Mouse (Mus musculus) midbrain, embryonic 11.5 days (tissue): ENCODE data around the gene Gimap7. TPM values are rescaled to one million over a fixed set of nuclear protein-coding genes. Genes with fewer than 3 reads are reported as not detected.

ENCODE experiments used
- ATAC-seq: fragments of 200-750 bp; cut with Nextera tagmentation; 2 replicates; pipeline ENCODE4 v1.8.0; 2017; ENCODE audit warnings: moderate TSS enrichment, moderate library complexity; ENCODE audit not compliant: low FRiP score
- DNase-seq: peaks from one replicate; pipeline ENCODE4 v3.0.0; 2015; ENCODE audit warnings: low spot score; ENCODE audit errors: missing footprints
- H3K27ac ChIP-seq: fragments of 300-500 bp; sonication (generic); 2 replicates; pipeline ENCODE4 v1.5.1; 2014; ENCODE audit warnings: low read depth, low read length
- H3K27me3 ChIP-seq: fragments of 300-500 bp; sonication (generic); 2 replicates; pipeline ENCODE4 v1.6.1; 2014; ENCODE audit warnings: mild to moderate bottlenecking, low read length, moderate library complexity, mixed read lengths; ENCODE audit not compliant: control insufficient read depth, insufficient read depth
- H3K36me3 ChIP-seq: fragments of 300-500 bp; sonication (generic); 2 replicates; pipeline ENCODE4 v1.6.1; 2014; ENCODE audit warnings: mild to moderate bottlenecking, low read length, moderate library complexity, mixed read lengths; ENCODE audit not compliant: control insufficient read depth, insufficient read depth
- H3K4me1 ChIP-seq: fragments of 300-500 bp; sonication (generic); 2 replicates; pipeline ENCODE4 v1.6.1; 2014; ENCODE audit warnings: low read length; ENCODE audit not compliant: control insufficient read depth, insufficient read depth
- H3K4me2 ChIP-seq: fragments of 300-500 bp; sonication (generic); 2 replicates; pipeline ENCODE4 v1.6.1; 2014; ENCODE audit warnings: mild to moderate bottlenecking, moderate library complexity
- H3K4me3 ChIP-seq: fragments of 300-500 bp; sonication (generic); 2 replicates; pipeline ENCODE4 v1.5.1; 2014; ENCODE audit warnings: low read depth, low read length
- H3K9ac ChIP-seq: fragments of 300-500 bp; sonication (generic); 2 replicates; pipeline ENCODE4 v1.6.1; 2014; ENCODE audit warnings: low read length
- H3K9me3 ChIP-seq: fragments of 300-500 bp; sonication (generic); 2 replicates; pipeline ENCODE4 v1.6.1; 2016; ENCODE audit warnings: low read length; ENCODE audit not compliant: control insufficient read depth
- WGBS: fragments of 180-500 bp; shearing (Covaris S2); extraction: QIAGEN DNeasy Blood & Tissue Kit; methylation state at CpG from one replicate; pipeline ENCODE4 v1.1.7; 2014; 5-methylcytosine and 5-hydroxymethylcytosine counted together
- polyA plus RNA-seq: library from polyadenylated mRNA; unstranded; fragments of >200 nt; fragmentation: Nextera tagmentation; extraction: Ambion mirVana; gene quantifications from 2 replicates; pipeline ENCODE4 v1.2.1, GENCODE M21; 2014

Gimap7 gene
- polyA plus RNA-seq, 1 experiment from 2014 or later = not detected

DNA sequence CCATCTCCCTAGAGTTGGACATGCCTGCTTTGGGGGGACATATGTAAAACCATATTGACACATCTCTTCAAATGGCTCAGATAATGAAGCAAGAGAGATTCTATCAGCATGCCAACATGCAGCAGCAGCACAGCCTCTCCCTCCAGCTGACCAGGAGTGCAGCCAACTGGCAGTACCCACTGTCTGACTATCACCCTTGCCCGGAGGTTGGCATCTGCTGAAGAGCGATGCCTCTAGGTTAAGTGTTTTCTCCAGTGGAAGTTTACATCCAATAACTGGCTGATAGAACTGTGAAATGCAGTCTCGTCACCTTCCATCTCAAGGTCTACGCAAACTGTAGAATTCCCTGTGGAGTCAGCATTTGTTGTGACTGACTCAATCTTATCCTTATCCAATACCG is 19.3 kb downstream of the Gimap7 start:
- peaks cover 9% of the 10 kb centered on the region for H3K27me3 ChIP-seq
- H3K4me2 ChIP-seq = no peak overlapping the region
- no peaks in the 10 kb centered on the region for H3K4me1 ChIP-seq
- no peak overlapping the region for H3K4me3 ChIP-seq
- H3K36me3 ChIP-seq = no peaks in the 10 kb centered on the region
- no peak overlapping the region for H3K27ac ChIP-seq
- ATAC-seq (no peak), DNase-seq (no peak)
- H3K9ac ChIP-seq = no peak overlapping the region
- H3K9me3 ChIP-seq = no peaks in the 10 kb centered on the region
- whole genome bisulfite sequencing = 93% methylated on average over 5 of the region's 5 CpGs

- H3K9me3 ChIP-seq = no peaks in the 10 kb centered on the region
- DNase-seq (no peak), ATAC-seq (no peak)
- H3K27me3 ChIP-seq = peaks cover 13% of the 10 kb centered on the region
- no peak within 1 kb of the TSS for H3K4me2 ChIP-seq
- 83% methylated on average over 15 of the region's 15 CpGs for WGBS
- no peak within 1 kb of the TSS for H3K4me3 ChIP-seq
- no peak within 1 kb of the TSS for H3K9ac ChIP-seq
- H3K4me1 ChIP-seq = no peaks in the 10 kb centered on the region
- H3K27ac ChIP-seq = no peak within 1 kb of the TSS
- H3K36me3 ChIP-seq = no peaks in the 10 kb centered on the region
Measured at GRCm38 (mm10) chr6:48738961-48739779, 20.7 kb downstream of the Gimap7 start, which contains the start of gene Gimap1. Gene Gimap1 (plus strand): TSS chr6:48739054.

DNA sequence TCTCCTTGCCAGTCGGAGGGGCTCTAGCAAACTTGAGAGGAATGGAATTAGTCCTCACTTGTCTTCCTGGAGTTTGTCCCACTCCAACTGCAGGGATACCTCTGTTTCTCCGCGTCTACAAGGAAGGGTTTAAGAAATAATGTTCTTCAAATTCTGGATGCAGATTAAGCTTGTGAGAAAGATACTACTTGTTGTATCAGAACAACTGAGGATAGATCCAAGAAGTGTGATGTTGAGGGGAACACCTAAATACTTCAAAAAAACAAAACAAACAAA is 21.3 kb downstream of the Gimap7 start:
- no peak overlapping the region for H3K4me3 ChIP-seq
- no peaks in the 10 kb centered on the region for H3K9me3 ChIP-seq
- no peak for DNase-seq
- no peak overlapping the region for H3K4me2 ChIP-seq
- 91% methylated on average over 3 of the region's 3 CpGs for WGBS
- no peaks in the 10 kb centered on the region for H3K4me1 ChIP-seq
- no peak for ATAC-seq
- H3K27me3 ChIP-seq = peaks cover 13% of the 10 kb centered on the region
- H3K36me3 ChIP-seq = no peaks in the 10 kb centered on the region
- no peak overlapping the region for H3K27ac ChIP-seq
- no peak overlapping the region for H3K9ac ChIP-seq

DNA sequence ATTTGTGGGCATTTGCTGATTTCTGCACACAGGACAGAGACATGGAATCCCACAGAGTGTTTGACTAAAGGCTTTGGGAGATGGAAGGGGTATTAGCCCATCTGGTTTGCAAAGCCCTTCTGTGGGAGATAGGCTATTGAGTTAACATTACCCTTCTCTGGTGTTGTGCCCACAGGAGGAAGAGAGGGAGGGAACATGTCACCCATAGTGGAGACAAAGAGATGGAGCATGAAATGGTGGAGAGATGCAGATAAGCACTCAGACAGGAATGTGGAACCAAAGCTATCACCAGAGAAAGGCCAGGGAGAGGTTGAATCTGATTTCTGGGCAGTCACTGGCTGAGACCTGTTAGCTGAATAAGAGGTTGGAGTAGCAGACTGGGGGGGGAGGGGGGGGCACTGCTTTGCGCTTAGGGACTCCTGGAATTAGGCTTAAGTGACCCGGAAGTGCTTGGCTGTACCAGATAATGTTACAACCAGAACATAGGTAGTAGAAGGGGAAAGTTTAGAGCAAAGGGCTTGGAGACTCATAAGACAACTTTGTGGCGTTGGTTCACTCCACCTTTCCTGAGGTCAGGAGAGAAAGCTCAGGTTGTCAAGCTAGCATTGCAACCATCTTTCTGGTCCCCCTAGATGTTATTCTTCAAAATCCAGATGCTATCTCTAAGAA is 22.2 kb downstream of the Gimap7 start:
- DNase-seq = no peak
- 66% methylated on average over 3 of the region's 3 CpGs for WGBS
- peaks cover 13% of the 10 kb centered on the region for H3K27me3 ChIP-seq
- H3K36me3 ChIP-seq = no peaks in the 10 kb centered on the region
- no peaks in the 10 kb centered on the region for H3K4me1 ChIP-seq
- ATAC-seq = no peak
- H3K4me3 ChIP-seq = no peak overlapping the region
- no peak overlapping the region for H3K4me2 ChIP-seq
- no peak overlapping the region for H3K27ac ChIP-seq
- H3K9me3 ChIP-seq = no peaks in the 10 kb centered on the region
- H3K9ac ChIP-seq = no peak overlapping the region

DNA sequence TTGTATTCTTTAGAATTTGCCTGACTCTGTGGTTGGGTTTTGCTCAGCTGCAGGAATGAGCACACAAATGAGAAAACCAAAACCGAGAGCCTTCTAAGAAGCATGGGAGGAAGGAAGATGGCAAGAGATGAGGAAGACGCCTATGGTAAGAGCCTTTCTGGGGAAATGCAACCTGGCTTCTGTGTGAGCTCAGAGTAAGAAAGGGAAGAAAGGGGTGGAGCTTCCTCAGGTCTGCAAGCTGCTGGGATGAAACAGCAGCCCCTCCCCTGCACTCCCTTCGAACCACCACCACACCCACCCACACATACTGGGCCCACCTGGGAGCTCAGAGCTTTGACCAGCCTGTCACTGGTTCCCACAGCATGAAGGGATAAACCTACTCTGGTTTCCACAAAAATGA is 22.9 kb downstream of the Gimap7 start:
- WGBS = 43% methylated on average over 3 of the region's 3 CpGs
- H3K4me2 ChIP-seq = no peak overlapping the region
- H3K27me3 ChIP-seq = peaks cover 13% of the 10 kb centered on the region

DNA sequence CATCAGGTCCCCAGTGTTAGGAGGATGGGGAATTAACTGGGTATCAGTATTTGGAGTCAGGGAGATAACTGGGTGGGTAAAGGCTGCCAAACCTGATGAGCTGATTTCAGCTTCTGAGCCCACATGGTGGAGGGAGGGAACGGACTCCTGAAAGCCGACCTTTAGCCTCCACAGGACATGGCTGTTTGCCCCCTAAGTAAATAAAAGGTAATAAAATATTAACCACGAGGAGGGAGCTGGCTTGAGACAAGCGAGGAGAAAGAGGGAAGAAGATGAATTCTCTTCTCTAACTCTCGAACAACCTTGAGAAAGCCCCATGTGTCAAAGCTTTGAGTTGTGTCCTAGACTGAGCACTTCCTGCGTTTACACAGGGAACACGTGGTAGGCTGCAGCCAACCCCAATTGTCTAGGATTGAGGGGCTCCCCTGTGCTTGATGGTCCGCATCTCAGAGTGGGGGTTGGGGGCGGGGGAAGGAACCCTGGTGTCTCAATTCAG is 23.3 kb downstream of the Gimap7 start:
- no peak overlapping the region for H3K9ac ChIP-seq
- ATAC-seq (no peak), DNase-seq (peak; percentile 85)
- no peak overlapping the region for H3K4me3 ChIP-seq
- no peaks in the 10 kb centered on the region for H3K9me3 ChIP-seq
- peaks cover 13% of the 10 kb centered on the region for H3K27me3 ChIP-seq
- no peak overlapping the region for H3K4me2 ChIP-seq
- 37% methylated on average over 9 of the region's 9 CpGs for WGBS
- H3K27ac ChIP-seq = no peak overlapping the region
- no peaks in the 10 kb centered on the region for H3K36me3 ChIP-seq
- H3K4me1 ChIP-seq = no peaks in the 10 kb centered on the region

More for the DNA sequence above, 22.9 kb downstream of the Gimap7 start:
- no peak for ATAC-seq
- Histone ChIP-seq H3K9ac (no peak overlapping the region), H3K9me3 (no peaks in the 10 kb centered on the region), H3K4me3 (no peak overlapping the region), H3K36me3 (no peaks in the 10 kb centered on the region), H3K4me1 (no peaks in the 10 kb centered on the region), H3K27ac (no peak overlapping the region)
- no peak for DNase-seq

- peak overlapping the region; percentile 32 for H3K4me3 ChIP-seq
- H3K27ac ChIP-seq = no peak overlapping the region
- 2% methylated on average over 52 of the region's 52 CpGs for WGBS
- H3K4me2 ChIP-seq = peak overlapping the region; percentile 59
- H3K27me3 ChIP-seq = peaks cover 13% of the 10 kb centered on the region
- ATAC-seq (peak; percentile 46; the same call in 1 of the 2 replicates), DNase-seq (peak; percentile 92)
- no peak overlapping the region for H3K9ac ChIP-seq
- H3K36me3 ChIP-seq = no peaks in the 10 kb centered on the region
- H3K9me3 ChIP-seq = no peaks in the 10 kb centered on the region
- H3K4me1 ChIP-seq = no peaks in the 10 kb centered on the region
Measured at GRCm38 (mm10) chr6:48742422-48743351, 24.3 kb downstream of the Gimap7 start.

GRCm38 (mm10) chr6:48745490-48745889 is 27.1 kb downstream of the Gimap7 start:
- H3K27ac ChIP-seq = no peak overlapping the region
- no peak for ATAC-seq

More at GRCm38 (mm10) chr6:48745490-48745889, 27.1 kb downstream of the Gimap7 start:
- Histone ChIP-seq H3K4me2 (no peak overlapping the region), H3K36me3 (no peaks in the 10 kb centered on the region), H3K27me3 (peaks cover 13% of the 10 kb centered on the region), H3K4me1 (no peaks in the 10 kb centered on the region), H3K9ac (no peak overlapping the region), H3K4me3 (no peak overlapping the region), H3K9me3 (no peaks in the 10 kb centered on the region)
- 60% methylated on average over 2 of the region's 2 CpGs for WGBS
- no peak for DNase-seq
